Mouse (Mus musculus) ES-E14 (cell line): ENCODE data around the gene Flywch2. TPM values are rescaled to one million over a fixed set of nuclear protein-coding genes. Genes with fewer than 3 reads are reported as not detected.
A peak's percentile ranks its signal among the peaks of the same experiment; 100 is the strongest.

Experiments
- DNase-seq: peaks from one replicate; pipeline ENCODE4 v3.0.0-alpha.2; 2013; ENCODE audit warnings: low read depth, low spot score
- H3K27ac ChIP-seq: 2 replicates; pipeline ENCODE4 v1.5.1; 2012; ENCODE audit warnings: low read depth, mild to moderate bottlenecking, low read length, moderate library complexity, mixed read lengths; ENCODE audit not compliant: poor library complexity, insufficient read depth, severe bottlenecking
- H3K36me3 ChIP-seq: 2 replicates; pipeline ENCODE4 v1.6.1; 2012; ENCODE audit warnings: mild to moderate bottlenecking, low read length, moderate library complexity, mixed read lengths; ENCODE audit not compliant: control insufficient read depth, poor library complexity, insufficient read depth, severe bottlenecking
- H3K4me1 ChIP-seq, 2 experiments: fragments of 150-350 bp in 1 of 2; sonication (generic) in 1 of 2; 2 replicates each; pipeline ENCODE4 v1.6.1; 2012; ENCODE audit warnings: low read length in 2 of 2, mild to moderate bottlenecking in 1 of 2, mixed read lengths in 1 of 2; ENCODE audit not compliant: control insufficient read depth in 2 of 2, insufficient read depth in 2 of 2, poor library complexity in 1 of 2
- H3K4me3 ChIP-seq, 2 experiments: fragments of 150-350 bp in 1 of 2; sonication (generic) in 1 of 2; 2 replicates each; pipeline ENCODE4 v1.5.1; 2012; ENCODE audit warnings: low read length in 2 of 2, low read depth in 1 of 2, mild to moderate bottlenecking in 1 of 2, mixed read lengths in 1 of 2; ENCODE audit not compliant: insufficient read depth in 1 of 2, poor library complexity in 1 of 2, severe bottlenecking in 1 of 2
- H3K9ac ChIP-seq: 2 replicates; pipeline ENCODE4 v1.6.1; 2012; ENCODE audit warnings: low read depth, mild to moderate bottlenecking, low read length, mixed read lengths; ENCODE audit not compliant: poor library complexity, insufficient read depth, severe bottlenecking
- H3K9me3 ChIP-seq: fragments of 150-350 bp; sonication (generic); 2 replicates; pipeline ENCODE4 v1.6.1; 2012; ENCODE audit warnings: low read depth, mild to moderate bottlenecking, low read length; ENCODE audit not compliant: control insufficient read depth, insufficient read depth
- CHD2 ChIP-seq: IDR thresholded peaks from 2 replicates; pipeline ENCODE4 v1.6.1; 2014; ENCODE audit warnings: mild to moderate bottlenecking, low read depth, low read length, inconsistent platforms
- HCFC1 ChIP-seq: IDR thresholded peaks from 2 replicates; pipeline ENCODE4 v1.6.1; 2012; ENCODE audit warnings: low read length, inconsistent platforms, borderline replicate concordance; ENCODE audit not compliant: insufficient read depth
- MAFK ChIP-seq: IDR thresholded peaks from 2 replicates; pipeline ENCODE4 v1.6.1; 2014; ENCODE audit warnings: mild to moderate bottlenecking, low read depth, low read length, inconsistent platforms; ENCODE audit not compliant: insufficient read depth
- ZC3H11A ChIP-seq: IDR thresholded peaks from 2 replicates; pipeline ENCODE4 v1.6.1; 2012; ENCODE audit warnings: low read depth, mild to moderate bottlenecking, inconsistent platforms, low read length, borderline replicate concordance
- ZNF384 ChIP-seq: IDR thresholded peaks from 2 replicates; pipeline ENCODE4 v1.6.1; 2012; ENCODE audit warnings: low read depth, low read length, inconsistent platforms
- in situ Hi-C, 2 experiments: fragments of 600-800 bp; cut with MboI; formaldehyde crosslinking; loops; one replicate each; pipeline ENCODE4 v1.15.1; 2025; ENCODE audit warnings: low sequenced_read_pairs in 2 of 2, inconsistent platforms in 1 of 2; ENCODE audit not compliant: unreplicated experiment in 2 of 2
- total RNA-seq: library from RNA; depleted of rRNA; stranded (reverse); fragments of 300-350 nt; gene quantifications from 2 replicates; pipeline ENCODE4 v1.2.3, GENCODE M21; 2012

The Flywch2 gene
- total RNA-seq, 1 experiment, result 8.0 TPM

- H3K27ac ChIP-seq, result peak overlapping the region; percentile 18; the same call in 1 of the 2 replicates
- no peaks in the 10 kb centered on the region for H3K9me3 ChIP-seq
- no peaks in the 10 kb centered on the region for H3K36me3 ChIP-seq
- no peak for TF ChIP-seq CHD2
- TF ChIP-seq MAFK, result no peak
- TF ChIP-seq ZNF384, result no peak
- no peak for TF ChIP-seq ZC3H11A
- no peak for TF ChIP-seq HCFC1
- no peak overlapping the region; the same call in 1 of the 2 replicates for H3K9ac ChIP-seq
- DNase-seq, result no peak
- in situ Hi-C loops, result no loop called here
- H3K4me3 ChIP-seq, result no peak overlapping the region
- H3K4me1 ChIP-seq, result peaks cover 0 to 4% of the 10 kb centered on the region in 2 experiments; a peak in 2 of 4 replicates
Observed at GRCm38 (mm10) chr17:23801627-23802026, 15.7 kb upstream of the Flywch2 start.

- in situ Hi-C loops, result no loop called here
- Histone ChIP-seq H3K4me1 (peaks cover 0 to 1% of the 10 kb centered on the region in 2 experiments; a peak in 1 of 4 replicates), H3K36me3 (no peaks in the 10 kb centered on the region), H3K9me3 (no peaks in the 10 kb centered on the region), H3K4me3 (no peak overlapping the region), H3K9ac (no peak overlapping the region), H3K27ac (no peak overlapping the region)
- TF ChIP-seq HCFC1 (no peak), MAFK (no peak), ZNF384 (no peak), ZC3H11A (no peak), CHD2 (no peak)
- DNase-seq, result no peak
Observed at GRCm38 (mm10) chr17:23797316-23797715, 11.4 kb upstream of the Flywch2 start.

GRCm38 (mm10) chr17:23795323-23795722 is 9.4 kb upstream of the Flywch2 start:
- H3K4me1 ChIP-seq, result peaks cover 0 to 7% of the 10 kb centered on the region in 2 experiments; a peak in 2 of 4 replicates
- DNase-seq, result no peak
- no peak overlapping the region for H3K4me3 ChIP-seq
- in situ Hi-C loops, result no loop called here
- TF ChIP-seq ZC3H11A, result no peak
- TF ChIP-seq CHD2, result no peak
- TF ChIP-seq HCFC1, result no peak
- TF ChIP-seq MAFK, result no peak
- no peak for TF ChIP-seq ZNF384
- no peaks in the 10 kb centered on the region for H3K9me3 ChIP-seq
- H3K27ac ChIP-seq, result no peak overlapping the region
- H3K9ac ChIP-seq, result no peak overlapping the region
- H3K36me3 ChIP-seq, result no peaks in the 10 kb centered on the region

- TF ChIP-seq MAFK (no peak), ZC3H11A (no peak), CHD2 (no peak), HCFC1 (no peak)
- in situ Hi-C loops, result no loop called here
- H3K4me1 ChIP-seq, result peaks cover 2 to 10% of the 10 kb centered on the region in 2 experiments; a peak in 3 of 4 replicates
Observed at GRCm38 (mm10) chr17:23791079-23791357, 5.1 kb upstream of the Flywch2 start.

GRCm38 (mm10) chr17:23790269-23791078 is 4.6 kb upstream of the Flywch2 start, which contains the start of gene Srrm2:
Srrm2 (plus strand) TSS chr17:23790532.
- Histone ChIP-seq H3K4me3 (peak within 1 kb of the TSS; percentile 44 to 53), H3K9ac (peak within 1 kb of the TSS; percentile 59), H3K36me3 (no peaks in the 10 kb centered on the region), H3K27ac (peak within 1 kb of the TSS; percentile 40; the same call in 1 of the 2 replicates), H3K4me1 (peaks cover 2 to 10% of the 10 kb centered on the region in 2 experiments; a peak in 3 of 4 replicates), H3K9me3 (no peaks in the 10 kb centered on the region)
- no peak for DNase-seq
- no peak for TF ChIP-seq HCFC1
- no peak for TF ChIP-seq ZNF384
- TF ChIP-seq ZC3H11A, result no peak
- TF ChIP-seq CHD2, result no peak
- TF ChIP-seq MAFK, result no peak
- in situ Hi-C loops, result no loop called here

More at GRCm38 (mm10) chr17:23791079-23791357, 5.1 kb upstream of the Flywch2 start:
- Histone ChIP-seq H3K27ac (no peak overlapping the region), H3K9me3 (no peaks in the 10 kb centered on the region), H3K36me3 (no peaks in the 10 kb centered on the region), H3K4me3 (no peak overlapping the region), H3K9ac (no peak overlapping the region)
- DNase-seq, result no peak
